Mouse (Mus musculus): ENCODE measurements around the gene Gpr85.
"Not testable (repeated sequence)": the region's sequence is repeated elsewhere in the genome, so short reads cannot be mapped to it uniquely, and the experiment has no call there.

Gpr85 gene

DNA sequence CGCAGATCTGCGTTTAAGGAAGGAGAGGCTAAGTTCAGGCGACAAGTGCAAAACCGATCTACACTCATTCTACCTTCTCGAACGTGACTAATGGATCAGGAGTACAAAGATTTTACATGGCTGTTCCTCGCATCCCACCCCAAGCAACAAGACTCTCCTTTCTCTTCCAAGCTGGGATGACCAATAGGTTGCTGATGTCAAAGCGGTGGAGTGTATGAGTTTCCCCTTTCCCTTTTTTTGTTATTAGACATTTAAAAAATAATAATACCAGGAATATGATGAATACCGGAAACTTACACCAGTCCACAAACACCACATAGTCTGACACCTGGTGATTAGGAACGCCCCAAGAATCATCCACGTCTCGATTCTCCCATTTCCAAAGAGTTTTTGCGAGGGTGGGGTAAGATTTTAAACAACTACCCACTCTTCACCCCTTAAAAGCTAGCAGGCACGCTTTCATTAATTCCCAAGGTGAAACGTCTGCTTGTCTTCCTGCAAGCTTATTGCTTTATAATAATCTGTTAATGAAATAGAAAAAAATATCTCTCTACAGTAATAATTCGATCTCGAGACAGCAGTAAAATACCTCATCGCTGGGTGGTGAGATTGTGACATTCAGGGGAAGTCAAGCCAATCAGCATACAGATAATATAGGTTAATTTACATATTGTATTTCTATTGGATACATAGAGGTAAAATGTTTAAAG, at the start of gene Gpr85:
Gpr85 (minus strand) TSS at position 598 of the 710 bp plus-strand sequence.
- no peak for DNase-seq

DNA sequence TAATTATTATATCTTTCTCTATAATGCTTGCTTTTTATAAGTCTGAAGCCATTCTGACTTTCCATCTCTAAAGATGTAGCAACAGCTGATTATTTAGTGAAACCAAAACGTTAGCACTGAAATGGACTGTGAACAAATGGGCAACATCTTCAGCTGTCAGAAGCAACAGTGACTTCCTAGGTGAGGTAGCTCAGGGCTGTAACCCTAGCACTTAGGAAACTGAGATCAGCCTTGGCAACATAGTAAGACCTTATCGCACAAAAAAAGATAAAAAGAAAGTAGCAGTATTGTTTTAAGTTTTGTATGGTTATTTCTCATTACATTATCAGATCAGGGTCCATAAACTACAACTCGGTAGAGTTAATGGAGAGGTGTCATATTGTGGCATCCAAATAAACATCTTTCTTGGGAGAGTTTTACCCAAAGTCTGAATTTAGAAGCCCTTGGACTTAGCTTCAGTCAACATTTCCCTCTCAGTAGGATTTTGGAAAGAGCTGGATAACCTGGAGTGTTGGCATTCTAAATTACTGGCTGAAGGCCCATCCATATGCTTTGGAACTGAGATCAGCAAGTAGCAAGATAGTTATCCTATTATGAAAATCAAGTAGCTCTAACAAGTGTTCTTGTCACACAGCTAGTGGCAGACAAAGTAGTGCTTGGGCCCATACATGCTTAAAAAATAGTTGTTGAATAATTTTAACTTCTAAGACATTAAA, 45.3 kb upstream of the Gpr85 start:
- no peak for DNase-seq

DNA sequence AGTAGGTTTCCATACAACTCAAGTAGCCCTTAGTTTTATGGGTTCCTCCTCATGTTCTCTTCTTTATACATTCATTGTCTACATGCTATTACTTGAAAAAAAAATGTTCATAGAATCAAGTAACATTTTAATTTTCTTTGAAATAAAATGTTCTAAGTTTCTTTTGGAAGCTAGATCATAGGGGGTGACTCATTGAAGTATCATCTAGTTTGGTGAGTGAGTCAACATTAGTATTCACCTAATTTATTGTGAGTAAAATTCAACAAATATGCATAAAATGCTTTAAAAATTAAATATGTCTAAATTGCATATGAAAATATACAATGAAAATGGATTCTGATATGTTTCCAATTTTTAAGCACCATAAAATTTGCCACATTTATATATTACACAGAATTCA, 43.2 kb upstream of the Gpr85 start:
- DNase-seq: no peak

DNA sequence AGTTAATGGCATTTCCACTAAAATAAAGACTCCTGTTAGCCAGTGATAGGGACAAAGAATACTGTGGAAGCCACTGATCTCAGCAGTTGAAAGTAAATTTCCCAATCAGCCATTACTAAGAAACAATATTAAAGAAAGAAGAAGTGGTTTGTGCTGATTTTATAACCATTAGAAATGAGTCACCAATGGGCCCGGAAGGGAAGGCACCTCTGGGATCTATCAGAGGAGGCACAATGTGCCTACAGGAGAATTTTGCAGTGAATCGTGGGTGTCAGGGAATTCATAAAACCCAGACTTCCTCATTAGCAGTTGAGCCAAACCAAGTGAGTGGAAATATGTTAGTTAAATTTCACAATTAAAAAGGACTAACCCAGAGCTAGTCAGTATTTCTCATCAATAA, 34.2 kb upstream of the Gpr85 start:
- DNase-seq: no peak

DNA sequence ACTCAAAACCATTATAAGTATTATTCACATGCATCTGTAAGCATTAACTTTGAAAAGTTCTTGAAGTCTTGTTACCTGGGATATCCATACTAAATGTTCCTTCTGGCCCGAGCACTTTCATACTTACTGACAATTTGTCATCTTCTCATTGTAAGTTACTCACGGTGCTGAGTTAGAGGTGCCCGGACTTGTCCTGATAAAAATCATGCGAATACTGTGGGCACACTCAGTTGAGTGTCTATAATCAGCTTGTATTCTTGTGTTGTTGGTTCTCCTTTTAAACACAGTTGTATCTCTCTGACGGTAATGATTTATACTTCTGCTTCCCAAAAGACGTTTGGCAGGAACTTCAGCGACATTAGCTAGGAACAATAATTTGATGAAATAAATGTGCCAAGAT, 32.3 kb upstream of the Gpr85 start:
- DNase-seq: peak in 1 of 2 experiments; percentile 3

DNA sequence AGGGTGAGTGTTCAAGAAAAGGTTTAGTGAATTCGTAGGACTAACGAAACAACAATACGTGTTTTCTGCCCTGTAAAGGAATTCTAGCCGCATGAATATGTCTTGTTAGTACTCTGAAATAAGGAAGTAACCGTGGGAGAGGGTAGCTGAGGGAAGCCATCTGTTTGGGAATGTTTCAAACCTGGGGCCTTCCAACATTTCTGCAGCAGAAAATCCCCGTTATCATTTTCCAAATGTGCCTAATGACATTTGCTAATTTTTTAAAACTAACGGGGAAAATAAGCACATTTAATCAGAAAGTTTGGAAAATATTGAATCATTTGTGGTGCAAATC, 31.9 kb upstream of the Gpr85 start:
- no peak for DNase-seq

DNA sequence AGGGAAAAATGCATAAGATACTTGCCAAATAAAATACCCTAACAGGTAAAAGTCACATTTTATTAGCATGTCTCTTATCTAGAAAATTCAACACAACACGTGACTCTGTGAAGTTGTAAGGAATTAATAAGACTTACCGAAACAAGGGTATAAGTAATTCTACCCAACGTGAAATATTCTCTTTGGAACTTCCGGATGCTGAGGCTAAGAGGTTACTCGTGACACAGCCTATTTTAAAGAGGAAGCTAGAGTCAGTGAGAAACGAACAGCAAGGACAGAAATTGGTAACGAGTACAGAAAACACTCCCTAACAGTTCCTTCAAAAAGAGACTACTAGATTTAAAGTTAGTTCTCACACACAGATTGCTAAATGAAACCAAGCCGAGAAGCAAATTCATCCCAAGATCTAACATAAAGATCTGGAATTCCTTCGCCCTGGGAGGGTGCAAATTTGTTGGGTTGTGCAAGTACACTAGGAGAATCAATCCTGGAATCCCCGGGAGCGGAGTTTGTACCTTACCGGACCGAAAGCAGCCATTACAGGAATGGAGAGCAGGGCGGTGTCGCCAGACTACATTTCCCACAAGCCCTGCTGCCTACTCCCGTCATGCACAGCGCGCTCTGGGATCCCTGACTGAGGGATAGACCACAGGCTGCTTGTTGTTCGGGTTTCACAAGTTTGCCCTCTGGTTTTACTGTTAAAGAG, 31.3 kb upstream of the Gpr85 start, which contains the start of gene 2610001J05Rik:
2610001J05Rik (minus strand) TSS at position 600 of the 706 bp plus-strand sequence.
- peak; percentile 93 to 95 for DNase-seq

DNA sequence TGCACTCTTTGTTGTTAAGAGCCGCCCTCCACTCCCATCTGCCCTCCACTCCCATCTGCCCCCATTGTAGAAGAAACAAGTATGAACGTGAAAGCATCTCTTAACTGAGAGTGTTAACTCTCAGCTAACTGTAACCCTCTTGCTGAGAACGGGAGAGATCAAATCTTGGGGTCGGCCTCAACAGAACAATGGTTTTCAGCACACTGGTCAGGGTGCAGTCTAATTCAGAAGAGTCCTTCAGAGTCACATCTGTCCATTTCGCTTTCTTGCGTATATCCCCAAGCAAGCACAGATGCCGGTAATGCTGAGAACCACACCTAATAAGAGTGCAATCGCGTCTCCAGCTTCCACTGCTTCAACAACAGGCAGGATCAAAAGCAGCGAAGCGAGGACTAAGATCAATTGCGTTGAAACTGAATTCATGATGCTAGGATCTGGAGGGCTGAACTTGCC, 30.6 kb upstream of the Gpr85 start:
- DNase-seq: peak in 1 of 2 experiments; percentile 10

DNA sequence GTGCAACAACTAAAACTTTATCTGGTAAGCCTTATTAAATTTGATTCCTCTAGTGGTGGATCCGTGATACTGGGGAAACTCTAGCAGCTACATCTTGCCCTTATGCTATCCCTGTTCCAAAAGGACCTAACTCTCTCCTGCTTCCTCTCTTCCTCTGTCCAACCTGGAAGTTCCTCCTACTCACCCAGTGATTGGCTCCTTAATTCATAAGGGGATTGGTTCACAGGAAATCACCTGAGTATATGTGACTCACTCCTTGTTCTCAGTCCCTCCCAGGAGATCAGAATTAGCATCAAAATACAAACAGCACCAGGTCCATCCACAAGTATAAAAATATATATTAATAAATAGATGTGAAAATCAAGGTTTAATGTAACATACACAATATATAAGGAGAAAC, 20.9 kb upstream of the Gpr85 start:
- DNase-seq: no peak

DNA sequence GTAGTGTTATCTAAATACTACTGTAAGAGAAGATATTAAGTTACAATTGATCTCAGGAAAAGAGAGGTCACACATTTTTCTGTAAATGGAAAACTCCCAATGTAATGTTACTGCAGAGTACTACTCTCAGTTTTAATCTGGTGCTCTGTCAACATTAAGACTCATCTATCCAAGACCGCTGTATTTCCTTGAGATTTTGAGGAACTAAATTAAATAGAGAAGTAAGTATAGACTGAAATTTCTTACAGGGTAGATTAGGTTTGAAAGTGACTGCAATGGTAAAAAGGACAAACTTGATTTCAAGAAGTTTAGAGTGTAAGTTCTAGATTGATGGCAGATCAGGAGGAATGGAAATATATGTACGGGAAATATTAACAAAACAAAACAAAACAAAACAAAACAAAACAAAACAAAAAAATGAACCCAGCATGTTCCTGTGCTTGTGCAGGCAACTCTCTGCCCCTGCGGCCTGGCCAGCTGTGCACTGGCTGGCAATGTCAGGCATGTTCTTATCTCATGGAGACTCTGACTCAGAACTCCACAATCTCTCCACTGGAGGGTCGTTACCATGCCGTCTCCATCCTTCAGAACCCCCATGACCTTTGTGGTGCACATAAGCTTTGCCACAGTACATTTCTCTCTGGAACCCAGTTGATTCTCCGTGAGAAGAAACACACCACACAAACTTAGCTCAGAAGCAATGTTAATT, 20.3 kb upstream of the Gpr85 start:
- DNase-seq: no peak

DNA sequence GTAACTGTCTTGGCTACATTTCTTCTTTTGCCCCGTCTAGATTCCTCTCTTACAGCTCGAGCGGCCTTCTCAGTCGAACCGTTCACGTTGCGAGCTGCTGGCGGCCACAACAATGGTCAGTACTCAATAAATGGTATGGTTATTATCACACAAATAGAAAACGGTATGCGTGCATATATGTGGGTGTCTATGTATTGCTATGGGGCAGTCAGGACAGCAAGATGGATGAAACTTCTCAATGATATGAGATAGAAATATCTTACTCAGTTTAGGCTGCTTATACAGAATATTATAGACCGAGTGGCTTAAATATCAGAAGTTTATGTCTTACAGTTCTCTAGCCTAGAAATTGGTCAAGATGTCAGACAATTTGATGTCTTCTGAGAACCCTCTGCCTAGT, 14.5 kb upstream of the Gpr85 start:
- DNase-seq: no peak

DNA sequence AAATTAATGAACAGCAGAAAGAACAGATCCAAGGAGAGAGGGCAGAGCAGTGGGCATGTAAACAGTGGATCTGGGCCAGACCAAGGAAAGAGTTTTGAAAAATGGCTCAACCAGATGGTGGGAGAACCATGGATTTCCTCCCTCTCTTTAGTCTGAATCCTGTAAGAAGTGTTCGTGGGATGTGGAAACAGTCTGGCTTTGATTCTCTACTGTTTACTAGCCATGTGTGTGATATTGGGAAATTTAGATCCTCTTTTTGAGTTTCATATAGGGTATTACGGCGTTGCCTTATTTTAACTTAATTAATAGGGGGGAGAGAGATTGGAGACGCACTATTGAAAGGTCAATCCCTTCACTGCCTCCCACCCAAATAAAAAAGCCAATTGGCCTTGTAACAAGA, 13.5 kb upstream of the Gpr85 start:
- DNase-seq: no peak

DNA sequence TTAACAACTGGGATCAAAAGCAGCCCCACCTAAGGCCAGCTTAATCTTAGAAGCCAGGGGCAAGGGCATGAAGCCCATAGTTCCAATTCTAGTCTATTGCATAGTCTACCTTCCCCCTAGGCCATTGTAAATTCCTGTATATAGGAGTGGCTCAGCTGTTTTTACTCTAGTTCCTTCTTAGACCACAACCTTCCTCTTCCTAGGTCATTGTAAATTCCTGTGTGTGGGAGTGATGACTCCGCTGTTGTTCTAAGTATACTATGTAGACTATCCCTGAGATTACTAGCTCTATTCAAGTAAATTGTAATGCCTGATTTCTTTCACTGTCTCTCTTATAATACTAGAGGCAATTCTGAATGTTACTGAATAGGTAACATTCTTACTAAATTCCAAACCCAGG, 6.3 kb upstream of the Gpr85 start:
- not testable (repeated sequence) for DNase-seq

DNA sequence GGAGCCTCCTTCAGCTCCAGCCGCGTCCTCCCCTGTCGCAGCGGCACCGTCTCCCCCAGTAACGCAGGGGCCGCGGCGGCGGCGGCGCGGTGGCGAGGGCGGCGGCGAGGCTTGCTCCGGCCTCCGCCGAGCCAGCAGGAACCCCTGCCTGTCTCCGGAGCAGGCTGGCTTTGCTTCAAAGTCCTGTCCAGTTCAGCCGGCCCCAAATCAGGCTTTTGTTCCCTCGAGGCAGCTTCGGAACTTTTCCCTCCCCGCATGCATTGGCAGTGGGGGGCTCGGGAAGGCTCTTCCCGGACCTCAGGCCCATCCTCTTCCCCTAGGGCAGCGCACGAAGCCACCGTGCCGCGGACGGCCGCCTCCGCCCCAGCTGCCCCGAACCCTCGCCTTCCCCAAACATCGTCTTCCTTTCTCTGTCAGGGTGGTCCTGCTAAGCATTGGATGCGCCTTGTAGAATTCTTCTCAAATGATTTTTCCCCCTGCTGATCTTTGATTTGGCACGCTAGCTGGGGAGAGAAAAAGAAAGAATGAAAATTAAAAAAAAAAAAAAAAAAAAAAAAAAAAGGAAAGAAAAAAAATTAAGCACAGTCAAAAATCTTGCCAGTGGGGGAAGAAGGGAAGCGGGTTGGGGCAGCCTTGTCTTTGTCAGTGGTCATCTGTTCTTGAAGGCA, 931 bp downstream of the Gpr85 start:
- peak; percentile 49 to 75 for DNase-seq

DNA sequence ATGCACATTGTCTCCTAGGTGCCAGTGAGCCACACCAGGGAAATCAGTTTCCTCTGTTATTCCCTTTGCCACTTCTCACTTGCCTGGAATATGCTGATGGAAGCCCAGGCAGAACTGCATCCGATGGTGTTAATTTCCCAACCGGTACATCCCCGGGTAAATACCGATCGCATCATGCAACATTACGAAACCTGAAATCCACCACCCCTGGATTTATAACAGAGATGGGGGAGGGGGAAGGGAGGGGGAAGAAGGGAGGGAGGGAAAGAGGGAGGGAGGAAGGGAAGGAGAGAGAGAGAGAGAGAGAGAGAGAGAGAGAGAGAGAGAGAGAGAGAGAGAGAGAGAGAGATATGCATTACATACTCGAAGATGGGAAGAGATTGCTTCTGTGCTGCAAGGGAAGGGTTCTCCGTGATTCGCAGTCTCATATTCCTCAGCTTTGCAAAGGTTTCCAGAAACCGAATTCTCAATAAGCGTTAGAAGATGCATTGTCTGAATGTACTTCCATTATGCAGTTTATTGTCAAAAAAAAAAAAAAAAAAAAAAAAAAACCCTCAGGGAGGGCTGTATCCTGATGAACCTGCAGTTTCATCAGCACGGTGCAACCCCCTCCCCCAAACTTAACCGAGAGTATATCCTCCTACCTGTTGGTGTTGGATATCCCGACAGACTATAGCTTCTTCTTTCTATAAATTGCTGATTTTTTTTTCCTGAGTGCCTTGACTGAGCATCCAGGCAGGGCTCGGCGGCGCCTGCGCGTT, 1.6 kb downstream of the Gpr85 start:
- no peak for DNase-seq

DNA sequence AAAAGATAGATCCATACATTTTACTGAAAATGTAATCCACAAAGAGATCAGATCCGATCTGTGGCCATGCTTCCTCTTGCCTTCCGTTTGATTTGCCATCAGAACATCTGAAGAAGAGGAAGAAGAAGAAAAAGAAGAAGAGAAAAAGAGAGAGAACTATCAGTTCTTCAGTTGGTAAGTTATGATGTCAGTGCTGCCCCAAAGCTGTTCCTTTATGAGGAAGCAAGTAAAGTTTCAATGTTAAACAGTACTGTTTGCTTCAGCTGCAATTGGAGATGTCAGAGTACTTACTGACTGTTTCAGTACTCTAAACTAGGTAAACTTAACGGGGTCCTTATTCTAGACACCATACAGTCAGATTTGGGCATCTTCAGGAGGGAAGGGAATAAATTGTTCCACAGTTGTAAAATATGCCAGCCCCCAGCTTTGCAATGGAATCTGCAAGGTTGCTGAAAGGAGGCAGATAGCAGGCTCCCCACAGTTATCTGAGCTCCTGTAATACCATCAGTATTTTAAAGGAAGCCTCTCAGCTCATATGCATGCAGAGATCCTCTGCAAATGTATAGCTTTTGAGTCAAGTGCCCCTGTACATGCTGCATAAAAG, 2.7 kb downstream of the Gpr85 start:
- DNase-seq: no peak

DNA sequence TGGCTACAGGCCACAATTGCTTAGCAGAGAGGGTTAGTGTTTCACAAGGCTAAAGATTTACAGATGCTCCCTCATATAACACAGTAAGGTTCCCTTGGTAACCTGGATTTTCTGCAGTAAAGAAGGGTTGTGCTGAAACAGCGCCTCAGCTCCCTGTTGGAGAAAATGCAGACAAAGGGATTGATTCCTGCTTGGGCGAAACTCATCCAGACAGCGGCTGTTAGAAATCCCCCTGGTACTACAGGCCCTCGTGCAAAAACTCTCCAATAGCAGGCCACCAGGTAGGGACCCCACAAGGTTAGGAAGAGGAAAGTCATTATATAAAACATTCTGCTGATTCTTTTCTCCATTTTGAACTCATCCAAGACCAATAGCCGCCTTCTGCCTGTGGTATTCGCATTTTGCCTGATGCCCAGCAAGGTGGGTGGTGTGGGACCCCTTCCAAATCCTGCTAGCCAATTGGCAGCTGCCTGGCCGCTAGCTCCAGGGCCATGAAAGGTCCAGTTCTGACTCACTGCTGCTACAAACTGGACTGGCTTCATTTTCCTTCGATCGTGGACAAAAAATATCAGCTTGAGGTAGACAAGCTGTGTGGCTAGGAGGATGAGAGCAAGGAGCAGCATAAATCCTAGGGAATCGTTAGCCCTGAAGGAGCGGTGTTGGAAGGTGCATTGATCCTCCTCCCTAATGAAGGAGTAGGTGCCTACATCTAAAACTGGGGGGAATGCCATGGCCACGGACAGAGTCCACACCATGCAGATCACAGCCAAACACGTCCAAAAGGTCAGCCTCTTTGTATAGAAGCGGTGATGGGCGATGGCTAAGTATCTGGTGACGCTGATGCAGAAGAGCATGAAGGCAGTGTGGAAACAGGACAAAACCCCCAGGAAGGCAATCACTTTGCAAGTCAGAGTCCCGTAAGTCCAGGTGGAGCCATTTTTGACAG, 3.7 kb downstream of the Gpr85 start:
- no peak for DNase-seq

DNA sequence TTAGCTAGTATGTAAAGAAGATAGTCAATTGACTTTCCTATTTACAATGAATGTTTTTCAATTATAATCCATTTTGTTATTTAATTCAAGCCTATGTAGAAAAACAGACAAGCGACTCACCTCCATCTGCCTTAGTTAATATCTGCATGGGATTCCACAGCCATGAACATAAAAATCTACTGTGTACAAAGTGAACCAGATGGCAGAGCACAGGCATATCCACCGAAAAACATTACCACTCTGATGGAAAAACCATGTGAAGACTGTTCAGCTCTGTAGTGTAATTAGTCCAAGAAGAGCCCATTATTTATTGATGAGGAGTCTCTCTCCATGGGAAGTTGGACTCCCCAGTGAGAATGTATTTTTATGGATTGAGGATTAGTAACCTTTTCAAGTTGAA, 7.0 kb downstream of the Gpr85 start:
- DNase-seq: no peak

DNA sequence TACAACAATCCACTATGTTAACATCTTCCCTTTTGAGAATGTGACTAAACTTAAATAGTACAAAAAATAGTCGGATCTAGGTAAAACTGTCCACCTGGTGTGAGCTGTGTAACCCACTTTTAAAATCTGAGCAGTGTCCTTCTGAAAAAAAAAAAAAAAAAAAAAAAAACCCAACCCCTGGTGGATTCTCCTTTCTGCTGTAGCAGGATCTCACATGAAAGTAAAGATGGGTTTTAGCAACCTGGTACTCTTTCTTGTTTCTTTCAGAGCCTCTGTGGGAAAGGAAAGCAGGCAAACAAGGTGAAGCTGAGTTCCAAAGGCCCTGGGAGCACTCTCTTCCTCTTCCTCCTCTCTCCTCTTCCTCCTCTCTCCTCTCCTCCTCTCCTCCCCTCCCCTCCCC, 10.9 kb downstream of the Gpr85 start:
- no peak for DNase-seq

DNA sequence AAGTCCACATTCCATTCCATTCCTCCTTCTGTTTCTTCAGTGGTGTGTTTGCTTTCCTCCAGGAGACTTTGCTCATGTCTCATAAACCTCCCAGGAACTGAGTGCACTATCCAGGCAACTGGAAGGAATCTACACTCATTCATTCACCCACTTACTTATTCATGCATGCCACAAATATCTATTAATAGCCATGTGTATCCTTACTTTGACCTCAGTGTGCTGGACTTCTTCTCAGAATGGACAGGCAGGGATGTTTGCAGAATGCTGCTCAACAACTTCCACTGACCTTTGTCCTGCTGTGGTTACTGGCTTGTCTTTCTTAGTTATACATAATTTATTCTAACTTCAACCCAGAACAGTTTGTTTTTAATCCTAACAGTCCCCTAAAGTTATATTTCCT, 23.1 kb downstream of the Gpr85 start:
- DNase-seq: peak; percentile 64 to 88

Measured in kidney, postnatal 36 days (tissue).